Mouse (Mus musculus): ENCODE data around the gene Aasdhppt.

GRCm38 (mm10) chr9:4259841-4260745, 49.2 kb downstream of the Aasdhppt start:
- no peak for TF ChIP-seq TAL1 (IDR thresholded peaks at IDR 0.05; ENCODE audit: low read length)
- TF ChIP-seq GATA1 (IDR thresholded peaks at IDR 0.05; ENCODE audit: low read length): no peak
